Mouse (Mus musculus): ENCODE measurements at regions not wholly inside any gene's neighbourhood (a gene's known extent, or its start where the extent isn't known, plus 50 kb on each side); places are given as distances from the start of the nearest gene placed in this dataset.

DNA sequence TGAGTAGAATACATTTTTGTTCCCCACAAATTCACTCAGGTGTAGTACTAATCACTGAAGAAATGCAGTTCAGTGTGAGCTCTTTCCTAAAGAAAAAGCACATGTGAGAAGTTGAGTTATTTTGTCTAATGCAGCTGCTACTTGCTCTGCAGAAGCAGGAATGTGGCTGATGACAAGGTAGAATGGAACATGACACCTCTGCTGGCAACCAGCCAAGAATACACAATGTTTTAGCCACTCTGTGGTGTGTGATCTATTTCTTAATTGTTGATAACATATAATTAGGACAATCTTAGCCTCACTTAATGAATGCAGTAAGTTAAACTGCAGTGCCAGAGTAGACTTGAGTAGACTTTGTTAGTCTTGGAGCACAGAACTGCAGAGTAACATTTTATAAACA, 53.0 kb upstream of the Mef2c start:
- no peak for DNase-seq (ENCODE audit: inconsistent age in 2 of 2, low spot score in 1 of 2)

- DNase-seq (ENCODE audit: inconsistent age in 2 of 2, low spot score in 1 of 2), result no peak
Observed at GRCm38 (mm10) chr13:83452987-83453386, 50.8 kb upstream of the Mef2c start.

Data from adrenal gland, adult (tissue).